Mouse (Mus musculus) liver, postnatal 0 days (tissue): ENCODE results near the gene Endov.

Experiments
- CTCF ChIP-seq: sonication (generic); IDR thresholded peaks from 2 replicates; pipeline ENCODE4 v1.5.1; 2016; ENCODE audit warnings: antibody characterized with exemption, low read depth
- EP300 ChIP-seq: IDR thresholded peaks from 2 replicates; pipeline ENCODE4 v1.6.1; 2016; ENCODE audit warnings: antibody characterized with exemption, low read depth, mild to moderate bottlenecking

GRCm38 (mm10) chr11:119520713-119521063 is 29.5 kb downstream of the Endov start:
- no peak for TF ChIP-seq CTCF
- TF ChIP-seq EP300 = no peak
